Mouse (Mus musculus) central nervous system, embryonic 18 days (tissue): ENCODE measurements around the gene Vmn1r56. TPM values are rescaled to one million over a fixed set of nuclear protein-coding genes. Genes with fewer than 3 reads are reported as not detected.

Experiments
- polyA plus RNA-seq: library from polyadenylated mRNA; depleted of rRNA; stranded (reverse); fragments of >200 nt; gene quantifications from 2 replicates; pipeline ENCODE4 v1.2.3, GENCODE M21; 2012; rRNA removed

The Vmn1r56 gene
- polyA plus RNA-seq = not detected in 2 replicates

DNA sequence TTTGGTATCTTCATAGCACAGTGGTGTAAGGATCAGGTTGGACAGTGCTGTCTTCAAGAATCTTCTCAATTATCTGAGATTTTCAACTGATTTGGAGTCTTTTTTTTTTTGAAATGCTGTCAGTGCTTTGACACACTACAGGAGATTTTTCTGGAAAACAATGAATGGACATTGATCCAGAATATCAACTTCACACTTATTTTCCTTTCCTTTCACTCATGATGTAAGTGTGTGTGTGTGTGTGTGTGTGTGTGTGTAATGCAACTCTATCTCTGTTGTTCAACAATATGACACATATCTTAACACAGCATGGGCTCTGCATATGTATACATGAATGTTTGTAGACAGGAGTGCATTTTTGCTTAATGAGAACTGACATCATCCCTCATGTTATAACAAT lies at the start of gene Vmn1r56:
TSS of gene Vmn1r56 (minus strand) at position 101 of the 400 bp plus-strand sequence.

GRCm38 (mm10) chr7:5218193-5218592 lies 21.6 kb upstream of the Vmn1r56 start, which contains the start of gene Vmn1r57:
TSS of gene Vmn1r57 (plus strand) at chr7:5218493.

DNA sequence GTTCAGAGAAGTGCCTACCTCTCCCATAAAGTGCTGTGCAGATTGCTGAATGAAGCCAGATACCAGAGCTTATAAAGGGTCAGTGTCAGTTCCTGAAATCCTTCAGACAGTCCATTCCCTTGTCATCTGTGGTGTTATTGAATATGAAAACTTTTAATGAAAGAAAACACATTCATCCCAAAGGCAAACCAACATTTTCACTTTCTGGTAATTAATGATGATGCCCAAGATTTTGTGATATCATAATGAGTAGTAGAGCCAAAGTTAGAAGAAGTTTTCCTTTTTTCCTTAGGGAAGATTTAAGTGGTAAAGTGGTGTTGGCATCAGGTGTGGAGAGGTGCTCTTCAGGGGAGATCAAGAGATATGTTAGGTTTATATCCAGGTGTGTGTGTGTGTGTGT lies 47.0 kb downstream of the Vmn1r56 start, which contains the start of gene Vmn1r55:
TSS of gene Vmn1r55 (minus strand) at position 101 of the 400 bp plus-strand sequence.

Other genes with a start within 250 kb of the Vmn1r56 start
- 0.12 and 0.23 TPM in 2 replicates for gene Sbk2, start 232.3 kb downstream of the Vmn1r56 start, polyA plus RNA-seq
- gene Sbk3, start 225.6 kb downstream of the Vmn1r56 start, polyA plus RNA-seq = 1.9 and 2.0 TPM in 2 replicates
- gene Zfp579, start 200.6 kb downstream of the Vmn1r56 start, polyA plus RNA-seq = 83.5 and 95.4 TPM in 2 replicates
- 9.7 and 10.5 TPM in 2 replicates for gene Zfp524, start 182.3 kb downstream of the Vmn1r56 start, polyA plus RNA-seq
- gene Fiz1, start 182.1 kb downstream of the Vmn1r56 start, polyA plus RNA-seq = 30.6 and 33.0 TPM in 2 replicates
- gene Gm44973, start 181.3 kb downstream of the Vmn1r56 start, polyA plus RNA-seq = not detected in 2 replicates
- gene Zfp865, start 176.4 kb downstream of the Vmn1r56 start, polyA plus RNA-seq = 28.3 and 32.9 TPM in 2 replicates
- 70.7 and 72.2 TPM in 2 replicates for gene Ccdc106, start 176.2 kb downstream of the Vmn1r56 start, polyA plus RNA-seq
- gene 4632433K11Rik, start 162.6 kb downstream of the Vmn1r56 start, polyA plus RNA-seq = not detected in 2 replicates
- gene Zfp784, start 158.3 kb downstream of the Vmn1r56 start, polyA plus RNA-seq = 5.8 and 7.8 TPM in 2 replicates
- gene Zfp580, start 145.2 kb downstream of the Vmn1r56 start, polyA plus RNA-seq = 46.8 and 62.8 TPM in 2 replicates
- gene U2af2, start 134.6 kb downstream of the Vmn1r56 start, polyA plus RNA-seq = 319 and 341 TPM in 2 replicates
- gene Epn1, start 116.5 kb downstream of the Vmn1r56 start, polyA plus RNA-seq = 180 and 196 TPM in 2 replicates
- not detected in 2 replicates for gene Rfpl4, start 79.8 kb downstream of the Vmn1r56 start, polyA plus RNA-seq
- gene Rasl2-9, start 70.8 kb downstream of the Vmn1r56 start, polyA plus RNA-seq = 0.36 and 0.44 TPM in 2 replicates
- not detected in 2 replicates for gene Vmn1r55, start 47.1 kb downstream of the Vmn1r56 start, polyA plus RNA-seq
- gene Vmn1r57, start 21.7 kb upstream of the Vmn1r56 start, polyA plus RNA-seq = not detected in 2 replicates
- gene Gm5065, start 153.8 kb upstream of the Vmn1r56 start, polyA plus RNA-seq = not detected in 2 replicates
- not detected in 2 replicates for gene Nlrp2, start 154.3 kb upstream of the Vmn1r56 start, polyA plus RNA-seq
- gene Vmn1r58, start 216.6 kb upstream of the Vmn1r56 start, polyA plus RNA-seq = not detected in 2 replicates